Mouse (Mus musculus): ENCODE data around the gene Olfr1093. TPM values are rescaled to one million over a fixed set of nuclear protein-coding genes. Genes with fewer than 3 reads are reported as not detected.

Olfr1093 gene
- not detected for total RNA-seq (2023)

DNA sequence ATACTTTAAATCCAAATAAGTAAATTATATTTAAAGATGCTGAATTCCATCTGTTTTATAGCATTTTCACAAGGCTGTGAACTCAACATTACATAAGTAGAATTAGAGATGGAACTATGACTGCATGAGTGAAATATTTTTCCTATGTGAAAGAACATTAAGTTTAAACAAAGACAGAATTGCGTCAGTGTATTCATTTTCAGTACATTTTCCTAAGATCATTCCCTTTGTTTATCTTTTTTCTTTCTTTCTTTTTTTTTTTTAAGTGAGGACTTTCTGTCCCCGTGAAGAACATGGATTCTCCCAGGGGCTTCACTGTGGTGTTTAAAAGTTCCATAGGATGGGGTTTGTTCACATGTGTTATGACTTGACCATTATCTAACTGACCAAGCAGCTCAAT lies at the start of gene Olfr1093:
Olfr1093 (plus strand) TSS at position 301 of the 400 bp plus-strand sequence.

DNA sequence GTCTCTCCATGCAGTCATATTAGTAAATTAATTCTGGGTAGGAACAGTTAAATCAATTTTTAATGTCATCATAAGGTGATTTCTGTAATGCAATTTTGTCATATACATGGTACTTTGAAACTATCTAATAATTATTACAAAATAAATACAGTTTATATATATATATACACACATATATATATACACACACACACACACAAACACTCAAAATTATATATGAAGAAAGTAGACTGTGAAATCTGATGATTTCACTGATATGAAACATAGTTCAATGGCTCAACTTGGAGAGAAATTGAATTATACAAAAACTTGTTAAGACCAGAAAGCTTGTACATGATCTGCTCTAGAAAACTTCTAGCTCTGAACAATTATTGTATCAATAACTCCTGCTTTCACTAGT lies 48.7 kb upstream of the Olfr1093 start, which contains the start of gene Olfr1089:
Olfr1089 (minus strand) TSS at position 101 of the 400 bp plus-strand sequence.

GRCm38 (mm10) chr2:86758893-86759292 lies 23.4 kb upstream of the Olfr1093 start, which contains the start of gene Olfr1090:
Olfr1090 (minus strand) TSS chr2:86758993.

DNA sequence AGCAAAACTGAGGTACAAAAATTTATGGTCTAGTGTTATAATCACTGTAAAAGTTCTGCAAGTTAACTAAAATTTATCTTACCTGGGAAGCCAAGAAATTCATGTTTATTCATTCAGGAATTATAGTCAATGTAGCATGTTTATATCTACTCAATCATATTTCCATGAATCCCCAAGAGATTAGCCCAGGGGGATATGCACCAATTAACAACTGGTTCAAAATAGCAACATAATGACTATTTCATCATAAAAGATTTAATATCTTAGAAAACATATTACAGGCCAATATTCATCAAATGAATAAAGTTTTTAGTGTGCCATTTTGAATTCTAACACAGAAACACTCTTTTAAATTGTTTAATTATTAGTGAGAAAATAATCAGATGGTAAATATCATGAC lies 27.6 kb downstream of the Olfr1093 start, which contains the start of gene Olfr141:
Olfr141 (minus strand) TSS at position 101 of the 400 bp plus-strand sequence.

GRCm38 (mm10) chr2:86824363-86824762 lies 42.1 kb downstream of the Olfr1093 start, which contains the start of gene Olfr1094:
Olfr1094 (plus strand) TSS chr2:86824663.

Other genes with a start within 250 kb of the Olfr1093 start
- gene Olfr1079, start 240.0 kb upstream of the Olfr1093 start, total RNA-seq (2023) = not detected
- not detected for gene Olfr1080, start 224.2 kb upstream of the Olfr1093 start, total RNA-seq (2023)
- not detected for gene Olfr1082, start 183.5 kb upstream of the Olfr1093 start, total RNA-seq (2023)
- gene Olfr1084, start 142.8 kb upstream of the Olfr1093 start, total RNA-seq (2023) = not detected
- gene Olfr1085, start 120.5 kb upstream of the Olfr1093 start, total RNA-seq (2023) = not detected
- gene Olfr1086, start 102.4 kb upstream of the Olfr1093 start, total RNA-seq (2023) = not detected
- not detected for gene Olfr1087, start 84.1 kb upstream of the Olfr1093 start, total RNA-seq (2023)
- gene Olfr1089, start 48.8 kb upstream of the Olfr1093 start, total RNA-seq (2023) = not detected
- gene Olfr1090, start 23.5 kb upstream of the Olfr1093 start, total RNA-seq (2023) = not detected
- not detected for gene Olfr141, start 27.5 kb downstream of the Olfr1093 start, total RNA-seq (2023)
- gene Olfr1094, start 42.2 kb downstream of the Olfr1093 start, total RNA-seq (2023) = not detected
- not detected for gene Olfr1095, start 69.2 kb downstream of the Olfr1093 start, total RNA-seq (2023)
- not detected for gene Gm13723, start 92.3 kb downstream of the Olfr1093 start, total RNA-seq (2023)
- not detected for gene Olfr1097, start 109.7 kb downstream of the Olfr1093 start, total RNA-seq (2023)
- not detected for gene Olfr1098, start 142.1 kb downstream of the Olfr1093 start, total RNA-seq (2023)
- gene Olfr1099, start 178.2 kb downstream of the Olfr1093 start, total RNA-seq (2023) = not detected
- not detected for gene Olfr1100, start 197.5 kb downstream of the Olfr1093 start, total RNA-seq (2023)
- not detected for gene Olfr1101, start 208.7 kb downstream of the Olfr1093 start, total RNA-seq (2023)
- not detected for gene Olfr1102, start 215.9 kb downstream of the Olfr1093 start, total RNA-seq (2023)
- not detected for gene Olfr1104, start 244.6 kb downstream of the Olfr1093 start, total RNA-seq (2023)

Measured in CD4-positive naive resting alpha-beta T cell, adult 76 days (primary cell).